Comparison of ENCODE assay signal across 12 mouse cellular contexts in the genomic region with DNA sequence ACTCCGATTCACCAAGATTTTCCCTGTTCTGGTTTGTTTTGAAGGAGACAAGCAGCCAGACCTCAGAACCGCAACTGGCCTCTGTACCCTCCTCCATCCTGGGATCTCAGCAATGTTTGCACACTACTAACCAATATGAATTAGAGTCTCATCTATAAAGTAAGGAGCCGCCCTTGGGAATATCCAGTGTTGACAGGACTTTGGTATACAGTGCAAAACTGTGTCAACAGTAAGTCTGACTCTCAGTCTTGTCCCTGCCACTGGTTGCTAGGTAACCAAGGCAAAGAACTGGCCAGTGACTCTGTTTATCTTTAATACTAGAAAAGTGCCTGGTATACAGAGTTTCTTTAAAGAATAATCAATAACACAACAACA. TPM values are rescaled to one million over a fixed set of nuclear protein-coding genes. Genes with fewer than 3 reads are reported as not detected.
DNase-seq lines count a peak whose midpoint lies in the region; ATAC-seq and TF ChIP-seq lines count a peak whose summit lies in the region.
"Had no signal": no experiment of that assay in that cellular context is flagged by ENCODE, and none has a peak within 500 bp of the region (broad histone marks: within the 10 kb centered on the region; RNA-seq: fewer than 3 reads in every experiment).

No protein-coding gene starts in this region.

- 0 out of 2 replicates have a peak, but pooled peaks have one; percentile 20 for ATAC-seq in lung, embryonic 16.5 days (ENCODE audit: low read depth)
- ATAC-seq: forebrain, embryonic 15.5 days had no signal

- TF ChIP-seq CTCF in bone marrow macrophage, adult 2 months (IDR thresholded peaks at IDR 0.05; ENCODE audit: low read depth, low read length) = no peak
- no peak for TF ChIP-seq CTCF in small intestine, adult 2 months (IDR thresholded peaks at IDR 0.05; ENCODE audit: extremely low read depth, insufficient read length, insufficient replicate concordance, low read depth, low read length)

- no peak overlapping the region for H3K27ac ChIP-seq in lung, embryonic 16.5 days (ENCODE audit: low read length)
- H3K27ac ChIP-seq in bone marrow macrophage, adult 2 months (ENCODE audit: insufficient read depth, low read depth, low read length) = peak overlapping the region; percentile 60
- peak overlapping the region; percentile 73 for H3K27ac ChIP-seq in small intestine, adult 2 months (ENCODE audit: insufficient read depth, low read depth, low read length)
- H3K27ac ChIP-seq: embryonic facial prominence, embryonic 12.5 days; forebrain, embryonic 15.5 days had no signal

- H3K9ac ChIP-seq in lung, embryonic 16.5 days (ENCODE audit: low read length) = no peak overlapping the region
- H3K9ac ChIP-seq: embryonic facial prominence, embryonic 12.5 days; forebrain, embryonic 15.5 days had no signal

- no peaks in the 10 kb centered on the region for H3K27me3 ChIP-seq in lung, embryonic 16.5 days (ENCODE audit: control insufficient read depth, insufficient read depth, low read depth, low read length)
- no peaks in the 10 kb centered on the region for H3K27me3 ChIP-seq in small intestine, adult 2 months (ENCODE audit: control insufficient read depth, insufficient read depth, low read length)
- H3K27me3 ChIP-seq: embryonic facial prominence, embryonic 12.5 days; forebrain, embryonic 15.5 days had no signal

- no peaks in the 10 kb centered on the region for H3K9me3 ChIP-seq in lung, embryonic 16.5 days (ENCODE audit: control insufficient read depth, low read length)
- H3K9me3 ChIP-seq: embryonic facial prominence, embryonic 12.5 days; forebrain, embryonic 15.5 days had no signal

- peaks cover 4% of the 10 kb centered on the region; the same call in 1 of the 2 replicates for H3K4me1 ChIP-seq in lung, embryonic 16.5 days (replicated peaks; ENCODE audit: control insufficient read depth, insufficient read depth, low read length)
- peaks cover 41% of the 10 kb centered on the region for H3K4me1 ChIP-seq in bone marrow macrophage, adult 2 months (ENCODE audit: control insufficient read depth, insufficient read depth, low read length)
- peaks cover 10% of the 10 kb centered on the region; the same call in 1 of the 2 replicates for H3K4me1 ChIP-seq in small intestine, adult 2 months (ENCODE audit: control insufficient read depth, insufficient read depth, insufficient read length, low read length)

- H3K4me2 ChIP-seq in lung, embryonic 16.5 days (ENCODE audit: low read depth, low read length) = no peak overlapping the region
- H3K4me2 ChIP-seq: embryonic facial prominence, embryonic 12.5 days; forebrain, embryonic 15.5 days had no signal

- no peak for DNase-seq in lung, postnatal 4 days
- DNase-seq in large intestine, adult 2 months (ENCODE audit: low read depth, low spot score) = peak; percentile 62
- DNase-seq in adrenal gland, postnatal 10 days = no peak
- DNase-seq in right cerebral cortex, postnatal 4 days = no peak
- no peak for DNase-seq in layer of hippocampus, postnatal 14 days (ENCODE audit: low spot score in 2 of 2)
- DNase-seq: adrenal gland, postnatal 25 days; cerebellum, adult 18-20 months had no signal

- H3K4me3 ChIP-seq in lung, embryonic 16.5 days (ENCODE audit: low read length) = no peak overlapping the region
- peak overlapping the region; percentile 2; the same call in 1 of the 2 replicates for H3K4me3 ChIP-seq in bone marrow macrophage, adult 2 months (ENCODE audit: insufficient read depth, low read length)
- H3K4me3 ChIP-seq in small intestine, adult 2 months (ENCODE audit: low read depth, low read length) = no peak overlapping the region
- H3K4me3 ChIP-seq: embryonic facial prominence, embryonic 12.5 days; forebrain, embryonic 15.5 days had no signal

- no peak for TF ChIP-seq POLR2A in bone marrow macrophage, adult 2 months (IDR thresholded peaks at IDR 0.05; ENCODE audit: borderline replicate concordance, low read depth, low read length)
- no peak for TF ChIP-seq POLR2A in small intestine, adult 2 months (IDR thresholded peaks at IDR 0.05; ENCODE audit: low read depth, low read length)

- H3K36me3 ChIP-seq in lung, embryonic 16.5 days (ENCODE audit: control insufficient read depth, insufficient read depth, low read length) = no peaks in the 10 kb centered on the region
- H3K36me3 ChIP-seq in small intestine, adult 2 months (ENCODE audit: control insufficient read depth, insufficient read depth, low read length) = no peaks in the 10 kb centered on the region
- H3K36me3 ChIP-seq: embryonic facial prominence, embryonic 12.5 days; forebrain, embryonic 15.5 days had no signal

- 31% methylated on average over 3 of the region's 3 CpGs for WGBS in lung, embryonic 16.5 days
- WGBS in large intestine, adult 2 months = 10% methylated on average over 3 of the region's 3 CpGs
- 20% methylated on average over 3 of the region's 3 CpGs for WGBS in small intestine, adult 2 months

RNA-seq across cellular contexts. Expression of gene Prkar2b, which starts 42.7 kb away (rescaled TPM):
- 18.2 and 18.3 TPM in 2 replicates for polyA plus RNA-seq in lung, embryonic 16.5 days (2015; fragmentation: Nextera tagmentation; extraction: Ambion mirVana)
- polyA plus RNA-seq in bone marrow macrophage, adult 2 months (2012; ENCODE audit: insufficient read depth, insufficient read length, missing spikeins) = 18.7 and 19.4 TPM in 2 replicates
- polyA plus RNA-seq in large intestine, adult 2 months (2012; rRNA removed) = 1.3 and 1.7 TPM in 2 replicates
- 1.4 and 2.2 TPM in 2 replicates for polyA plus RNA-seq in small intestine, adult 2 months (2012; rRNA removed)
- 100 to 1,000 TPM; 574 to 579 TPM for total RNA-seq in adrenal gland, postnatal 10 days (2021)
- total RNA-seq in layer of hippocampus, postnatal 14 days (2021) = 10 to 100 TPM; 43.9 to 46.2 TPM
